Mouse (Mus musculus) adrenal gland, postnatal 14 days (tissue): ENCODE results near the gene Dcst2. TPM values are rescaled to one million over a fixed set of nuclear protein-coding genes. Genes with fewer than 3 reads are reported as not detected.

Source experiments
- DNase-seq: peaks from one replicate; pipeline ENCODE4 v3.0.0; 2021; ENCODE audit warnings: mixed read lengths
- long read RNA-seq, 2 experiments: library from polyadenylated mRNA; stranded (forward); transcript quantifications; one replicate each; pipeline ENCODE4 v2.0.0; 2021
- total RNA-seq: library from RNA; stranded (reverse); gene quantifications from 2 replicates; pipeline ENCODE4 v1.2.3, GENCODE M21; 2021

The Dcst2 gene
- total RNA-seq, result 0.68 and 0.70 TPM in 2 replicates
- long read RNA-seq, experiment 1, partial matches to known transcripts, result 0 of 1 reads
- long read RNA-seq, experiment 1, other reads (novel, unspliced or antisense), result 1 of 1 reads
- long read RNA-seq, experiment 2, partial matches to known transcripts, result 0 of 2 reads
- long read RNA-seq, experiment 2, other reads (novel, unspliced or antisense), result 2 of 2 reads

DNA sequence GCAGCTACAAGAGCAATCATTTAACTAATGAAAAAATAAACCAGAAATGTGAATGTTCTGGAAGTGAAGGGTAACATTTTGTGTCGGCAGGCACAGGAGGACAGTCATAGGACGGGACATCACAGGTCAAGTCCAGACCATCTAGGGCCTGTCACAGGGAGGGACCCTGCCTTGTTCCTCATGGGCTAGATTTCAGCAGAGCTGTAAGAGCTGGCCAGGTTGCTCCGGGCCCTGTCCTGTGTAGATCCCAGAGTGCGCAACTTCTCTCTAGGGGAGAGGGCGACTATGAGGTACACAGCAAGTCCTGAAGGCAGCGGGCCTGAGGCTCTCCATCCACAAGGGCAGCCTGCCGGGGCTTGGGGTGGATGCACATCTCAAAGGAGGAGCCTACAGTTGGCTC lies at the start of gene Dcst2:
Dcst2 (plus strand) TSS at position 301 of the 400 bp plus-strand sequence.
- DNase-seq, result no peak

DNA sequence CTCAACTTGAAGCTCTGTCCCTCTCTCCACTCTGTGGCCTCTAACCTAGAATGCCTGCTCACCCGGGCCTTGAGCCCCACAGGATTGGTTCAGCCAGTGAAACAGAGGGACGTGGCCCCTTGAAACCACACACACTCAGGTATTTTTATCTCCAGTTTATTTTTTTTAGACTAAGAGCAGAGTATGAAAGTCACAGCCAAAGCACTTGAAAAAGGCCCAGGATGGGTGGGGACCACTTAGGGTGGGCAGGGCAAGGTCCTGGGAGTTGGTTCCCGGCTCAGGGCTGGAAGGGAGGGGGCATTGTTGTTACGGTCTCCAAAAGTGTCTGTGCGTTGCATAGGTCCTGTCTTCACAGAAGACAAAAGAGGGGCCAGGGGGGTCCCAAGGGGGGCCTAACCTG lies 47.4 kb upstream of the Dcst2 start:
- DNase-seq, result no peak

DNA sequence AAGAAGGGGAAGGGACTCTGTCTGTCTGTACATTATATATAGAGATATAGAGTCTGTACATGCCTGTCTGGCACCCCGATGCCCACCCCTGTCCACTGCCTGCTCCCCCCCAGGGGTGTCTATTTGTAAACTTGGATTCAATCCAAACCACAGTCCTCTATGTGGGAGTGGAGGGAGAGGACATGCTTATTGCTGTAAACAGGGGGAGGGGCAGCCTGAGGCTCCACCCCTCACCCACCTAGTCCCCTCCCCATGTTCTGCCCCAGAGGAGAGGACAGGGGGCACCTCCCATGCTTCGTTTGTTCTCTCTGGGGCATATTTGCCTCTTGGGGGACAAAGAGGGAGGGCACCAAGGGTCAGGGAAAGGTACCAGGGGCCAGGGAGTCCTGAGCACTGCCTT lies 47.0 kb upstream of the Dcst2 start:
- no peak for DNase-seq

DNA sequence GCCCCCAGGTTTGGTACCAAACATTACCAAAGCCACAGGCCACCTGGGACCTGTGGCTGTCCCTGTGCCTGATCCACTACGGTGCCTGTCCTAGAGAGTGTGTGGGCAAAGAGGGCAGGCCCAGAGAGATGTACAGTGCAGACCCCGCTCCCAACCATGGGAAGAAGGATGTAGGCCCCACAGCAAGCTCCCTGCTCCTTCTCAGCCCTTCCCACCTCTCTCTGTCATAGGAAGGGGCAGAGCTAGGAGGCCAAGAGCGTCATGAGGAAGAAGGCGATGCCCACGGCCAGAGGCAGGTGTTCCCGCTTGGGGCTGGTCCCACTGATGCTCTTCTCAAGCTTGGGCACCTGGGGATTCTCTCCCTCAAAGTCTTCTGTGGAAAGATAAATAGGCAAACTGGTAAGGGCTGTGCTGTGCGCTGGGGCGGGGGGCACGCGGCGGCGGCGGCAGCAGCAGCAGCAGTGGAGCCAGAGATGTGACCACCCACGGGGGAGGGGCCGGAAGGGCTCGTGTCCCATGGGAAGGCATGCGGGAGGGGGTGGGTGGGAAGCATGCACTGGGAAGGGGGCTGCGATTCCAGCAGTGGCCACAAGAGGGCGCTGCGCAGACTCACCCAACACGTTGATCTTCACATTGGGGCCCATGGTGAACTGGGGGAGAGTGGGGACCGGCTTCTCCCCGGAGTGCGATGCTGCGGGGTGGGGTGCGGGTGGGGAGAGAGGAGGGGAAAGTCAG lies 46.4 kb upstream of the Dcst2 start:
- DNase-seq, result peak; percentile 88

DNA sequence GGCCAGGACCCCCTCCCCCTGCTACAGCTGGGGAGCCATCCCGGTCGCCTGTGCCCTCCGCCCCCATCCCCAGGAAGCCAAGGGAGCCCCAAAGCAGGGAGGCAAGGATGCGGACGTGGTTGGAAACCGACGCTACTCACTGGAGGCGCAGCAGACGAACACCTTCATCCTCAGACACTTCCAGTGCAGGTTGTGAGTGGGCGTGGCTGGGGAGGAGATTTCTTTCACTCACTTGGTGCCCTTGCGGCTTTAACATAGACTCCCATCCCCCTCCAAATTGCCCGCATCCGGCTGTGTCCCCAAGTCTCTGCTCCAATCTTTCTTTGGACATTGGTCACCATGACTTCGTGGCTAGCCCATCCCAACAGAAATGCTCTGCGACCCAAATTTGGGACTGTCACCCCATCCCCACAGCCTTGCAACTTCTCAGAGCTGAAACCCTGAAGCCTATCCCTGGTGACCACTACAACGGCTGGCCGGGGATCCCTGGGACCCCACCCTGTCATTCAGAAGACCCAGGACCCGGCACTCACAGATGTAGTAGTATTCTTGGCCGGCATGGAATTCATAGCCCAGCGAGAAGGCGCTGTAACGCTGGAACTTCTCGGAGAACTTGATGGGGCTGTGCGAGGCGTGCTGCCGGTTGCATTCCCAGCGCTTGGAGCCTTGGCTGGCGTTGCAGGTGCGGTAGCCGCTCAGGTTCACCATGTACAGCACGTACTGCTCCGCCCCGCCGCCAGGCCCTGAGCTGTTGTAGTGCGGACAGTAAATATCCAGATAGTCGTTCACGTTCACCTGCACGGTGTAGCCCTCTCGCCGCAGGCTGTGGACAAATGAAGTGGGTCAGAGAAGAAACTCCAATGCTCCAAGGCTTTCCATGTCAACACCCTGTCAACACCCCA lies 45.6 kb upstream of the Dcst2 start:
- no peak for DNase-seq

DNA sequence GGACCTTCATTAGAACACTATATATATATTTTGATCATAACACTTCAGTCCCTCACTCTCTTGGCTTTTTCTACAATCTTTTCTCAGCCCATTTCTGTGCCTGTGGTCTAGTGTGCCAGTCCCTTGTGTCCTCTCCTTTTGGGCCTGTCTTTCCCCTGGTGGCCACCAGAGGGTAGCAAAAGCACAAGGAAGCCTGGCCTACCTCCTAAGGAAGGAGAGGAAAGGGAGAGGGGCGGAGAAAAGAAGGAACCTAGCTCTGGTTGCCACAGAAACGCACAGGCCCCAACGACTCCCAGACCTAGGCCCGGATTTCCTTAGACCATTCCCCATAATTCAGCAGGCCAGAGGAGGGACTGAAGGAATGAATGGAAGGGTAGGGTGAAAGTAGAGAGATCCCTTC lies 44.9 kb upstream of the Dcst2 start:
- DNase-seq, result peak; percentile 88

DNA sequence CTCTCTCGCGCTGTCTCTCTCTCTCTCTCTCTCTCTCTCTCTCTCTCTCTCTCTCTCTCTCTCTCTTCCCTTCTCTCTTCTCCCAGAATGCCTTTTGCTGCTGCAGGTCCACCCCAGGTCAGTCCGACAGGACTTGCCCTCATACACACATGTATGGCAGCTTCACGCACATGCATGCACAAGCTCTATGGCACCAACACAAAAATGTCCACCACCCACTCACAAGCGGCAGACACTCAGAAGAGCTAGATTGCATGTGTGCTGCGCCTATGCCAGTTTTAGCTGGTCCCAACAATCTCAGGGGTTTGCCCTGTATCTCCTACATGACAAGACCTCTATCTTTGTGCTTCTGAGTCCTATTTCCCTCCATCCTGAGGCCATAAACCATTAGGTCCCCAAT lies 44.5 kb upstream of the Dcst2 start:
- no peak for DNase-seq

DNA sequence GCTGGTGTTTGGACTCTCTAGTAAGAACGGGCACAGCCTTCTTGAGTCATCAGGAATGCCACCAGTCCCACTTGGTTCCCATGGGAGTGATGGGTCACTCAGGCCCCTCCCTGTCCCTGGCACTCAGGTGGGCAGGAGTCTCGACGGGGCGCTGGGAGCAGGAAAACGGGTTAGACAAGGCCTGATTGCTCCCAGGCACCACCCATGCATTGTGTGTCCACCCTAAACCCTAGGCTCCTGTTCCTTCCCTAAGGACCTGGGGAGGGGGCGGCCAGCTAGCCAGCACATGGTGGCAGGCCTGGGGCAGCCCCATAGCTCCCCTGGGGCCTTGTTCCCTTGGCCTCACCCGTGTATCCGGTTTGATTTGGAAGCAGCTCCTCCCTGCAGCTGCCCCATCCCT lies 43.5 kb upstream of the Dcst2 start:
- no peak for DNase-seq

DNA sequence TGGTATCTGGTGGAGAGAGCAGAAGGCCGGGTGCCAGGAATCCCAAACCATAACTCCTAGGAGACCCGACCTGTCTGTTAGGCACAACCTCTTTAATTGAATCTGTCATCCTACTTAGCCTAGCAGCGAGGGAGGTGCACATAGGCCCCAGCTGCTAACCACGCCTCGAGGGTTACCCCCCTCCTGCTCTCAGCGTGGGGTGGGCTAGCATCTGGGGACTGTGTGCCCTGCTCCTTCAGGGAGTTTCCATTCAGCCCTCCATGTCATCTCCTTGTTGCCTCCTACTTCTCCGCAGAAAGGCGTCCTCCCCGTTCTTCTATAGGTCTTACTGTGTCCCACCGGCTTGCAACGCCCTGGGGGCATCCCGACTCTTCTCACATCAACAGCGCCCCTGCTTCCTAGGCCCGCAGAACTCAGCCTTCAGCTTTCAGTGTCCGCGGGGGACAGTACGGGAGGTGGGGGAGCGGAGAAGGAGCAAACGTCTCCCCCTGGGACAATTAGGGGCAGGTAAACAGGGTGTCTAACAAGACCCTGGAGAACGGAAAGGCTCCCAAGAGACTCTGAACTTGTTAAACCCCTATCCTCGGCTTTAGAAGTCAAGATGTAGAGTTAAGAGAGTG lies 42.7 kb upstream of the Dcst2 start:
- DNase-seq, result no peak

DNA sequence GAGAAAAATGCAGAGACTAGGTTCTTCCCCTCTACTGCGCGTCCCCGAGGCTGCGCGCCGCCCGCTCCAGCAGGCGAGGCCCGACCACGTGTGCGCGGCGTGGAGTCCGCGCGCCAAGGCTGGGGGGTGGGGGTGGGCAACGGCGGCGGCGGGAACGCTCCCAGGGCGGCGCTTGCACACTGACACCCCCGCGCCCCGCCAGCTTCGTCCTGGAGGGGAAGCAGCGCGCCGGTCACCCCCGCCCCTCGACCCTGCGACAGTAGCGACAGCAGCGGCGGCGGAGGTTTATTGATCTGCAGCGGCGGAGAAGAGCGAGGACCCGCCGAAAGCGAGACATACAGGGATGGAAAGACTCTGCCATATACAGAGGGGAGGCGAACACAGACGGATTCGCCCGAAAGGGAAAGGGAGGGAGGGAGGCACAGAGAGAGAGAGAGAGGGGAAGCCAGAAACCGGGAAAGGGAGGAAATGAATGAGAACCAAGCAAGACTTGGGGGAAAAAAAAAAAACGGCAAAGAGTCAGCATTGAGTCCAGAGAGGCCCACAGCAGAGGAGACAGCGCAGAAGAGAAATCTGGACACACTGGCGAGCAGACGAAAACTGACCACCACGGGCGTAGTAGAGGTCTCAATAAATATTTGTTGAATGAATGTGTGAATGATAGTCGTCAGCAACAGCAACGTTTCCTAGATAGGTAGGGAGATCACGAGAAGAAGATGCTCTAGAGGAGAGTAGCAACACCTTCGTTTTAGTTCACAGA lies 42.0 kb upstream of the Dcst2 start:
- DNase-seq, result no peak

DNA sequence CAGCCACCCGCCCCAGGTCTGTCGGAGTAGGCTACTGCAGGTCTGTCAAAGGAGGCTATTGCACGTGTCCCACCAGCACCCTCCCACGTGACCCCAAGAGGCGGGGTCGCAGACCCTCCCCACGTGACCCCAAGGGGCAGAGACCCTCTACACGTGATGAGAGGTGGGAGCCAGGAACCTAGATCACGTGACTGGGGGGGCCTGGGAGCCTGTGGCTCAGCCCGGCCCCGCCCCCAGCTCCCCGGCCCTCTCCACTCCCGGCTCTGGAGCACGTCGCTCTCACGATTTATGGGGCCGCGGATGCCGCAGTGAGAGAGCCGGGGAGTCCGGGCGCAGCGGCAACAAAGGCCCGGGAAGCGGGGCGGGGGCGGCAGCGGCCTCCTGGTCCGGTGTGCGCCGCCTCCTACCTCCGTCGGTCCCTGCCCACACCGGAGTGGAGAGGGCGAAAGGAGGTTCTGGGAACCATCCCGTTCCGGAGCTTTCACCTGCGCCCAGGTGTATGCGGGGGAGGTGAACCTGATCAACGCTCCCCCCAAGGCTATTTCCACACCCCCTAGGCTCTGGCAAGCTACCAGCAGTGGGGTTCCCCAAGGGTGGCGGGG lies 41.1 kb upstream of the Dcst2 start:
- peak; percentile 62 for DNase-seq

DNA sequence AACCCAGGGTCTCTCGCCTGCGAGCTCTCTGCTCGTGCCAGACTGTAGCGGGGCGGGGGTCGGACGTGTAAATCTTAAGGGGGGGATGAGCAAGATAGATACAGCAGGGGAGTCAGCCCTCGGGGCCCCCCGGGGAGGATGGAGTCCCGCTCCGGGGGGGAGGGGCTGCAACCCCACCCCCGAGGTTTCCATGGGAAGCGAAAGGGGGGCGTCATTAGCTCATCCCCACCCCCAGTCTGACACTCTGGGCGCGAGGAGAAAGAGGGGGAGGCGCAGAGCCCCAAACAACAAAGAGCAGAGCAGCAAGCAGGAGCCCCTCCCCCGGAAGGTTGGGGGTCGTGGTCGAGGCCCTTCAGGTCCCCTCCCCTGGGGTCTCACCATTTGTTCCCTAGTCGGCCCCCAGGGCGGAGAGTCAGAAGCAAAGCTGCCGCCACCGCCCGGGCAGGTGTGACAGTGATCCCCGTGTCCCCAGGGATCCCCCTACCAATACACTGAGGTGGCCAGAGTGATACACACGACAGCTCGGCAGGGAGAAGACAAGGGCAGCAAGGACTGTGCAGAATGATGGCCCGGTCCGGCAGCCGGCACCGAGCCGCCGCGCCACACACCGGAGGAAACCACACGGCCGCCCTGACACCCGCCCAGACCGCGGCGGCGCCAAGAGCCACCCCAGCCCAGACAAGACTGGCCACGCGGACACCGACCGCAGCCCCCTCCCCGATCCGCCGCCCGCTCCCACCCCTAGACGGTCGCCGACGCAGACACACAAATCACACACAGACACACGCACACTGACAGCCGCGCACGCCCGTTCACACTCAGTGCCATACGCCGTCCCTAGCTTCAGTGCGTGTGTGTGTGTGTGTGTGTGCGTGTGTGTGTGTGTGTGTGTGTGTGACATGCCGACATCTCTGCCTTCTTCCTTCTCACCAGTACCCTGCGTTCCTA lies 40.3 kb upstream of the Dcst2 start:
- peak; percentile 26 for DNase-seq

DNA sequence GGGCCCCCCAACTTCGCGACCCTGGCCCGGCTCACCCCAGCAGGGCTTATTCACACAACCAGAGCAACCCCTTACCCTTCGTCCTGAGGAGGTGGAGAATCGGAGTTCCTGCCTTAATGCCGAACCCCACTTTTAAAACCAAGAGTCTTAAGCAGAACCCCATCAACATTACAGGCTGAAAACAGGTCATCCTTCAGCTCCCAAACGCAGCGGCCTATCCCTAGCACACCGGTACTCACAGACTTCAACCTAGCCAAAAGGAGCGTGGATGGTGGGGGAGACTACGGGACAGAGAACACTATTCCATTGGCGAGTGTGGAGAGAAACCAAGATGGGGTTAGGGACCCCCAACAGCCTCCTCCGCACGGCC lies 39.7 kb upstream of the Dcst2 start:
- DNase-seq, result no peak

DNA sequence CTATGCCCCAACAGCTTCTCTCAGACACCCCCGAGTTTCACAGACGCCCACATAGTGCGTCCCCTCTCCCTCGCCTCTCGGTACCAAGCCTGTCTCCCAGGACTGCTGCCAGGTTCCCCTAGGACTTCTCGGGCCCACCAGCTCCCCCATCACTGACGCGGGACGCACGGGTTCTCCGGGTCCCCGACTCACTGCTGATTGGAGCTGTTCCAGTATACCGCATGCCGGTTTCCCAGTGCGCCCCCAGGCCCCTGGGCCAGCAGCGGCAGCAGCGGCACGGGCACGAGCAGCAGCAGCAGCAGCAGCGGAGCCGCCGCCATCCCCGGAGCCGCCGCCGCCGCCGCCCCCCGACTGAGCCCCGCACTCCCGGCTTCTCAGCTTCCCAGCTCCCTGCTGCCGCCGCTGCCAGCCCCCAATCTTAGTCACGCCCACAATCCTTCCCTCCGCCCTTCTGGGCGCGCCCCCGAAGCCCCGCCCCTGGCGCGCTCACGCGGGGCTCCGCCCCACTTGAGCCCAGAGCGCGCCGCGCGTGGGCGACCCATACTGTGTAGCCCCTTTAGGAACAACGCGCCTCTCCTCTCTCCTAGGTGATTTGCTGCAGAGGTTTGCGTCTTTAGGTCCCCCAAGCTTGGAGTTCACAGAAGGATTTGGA lies 39.1 kb upstream of the Dcst2 start, which contains the start of gene Efna3:
Efna3 (minus strand) TSS at position 452 of the 652 bp plus-strand sequence.
- peak; percentile 80 for DNase-seq

DNA sequence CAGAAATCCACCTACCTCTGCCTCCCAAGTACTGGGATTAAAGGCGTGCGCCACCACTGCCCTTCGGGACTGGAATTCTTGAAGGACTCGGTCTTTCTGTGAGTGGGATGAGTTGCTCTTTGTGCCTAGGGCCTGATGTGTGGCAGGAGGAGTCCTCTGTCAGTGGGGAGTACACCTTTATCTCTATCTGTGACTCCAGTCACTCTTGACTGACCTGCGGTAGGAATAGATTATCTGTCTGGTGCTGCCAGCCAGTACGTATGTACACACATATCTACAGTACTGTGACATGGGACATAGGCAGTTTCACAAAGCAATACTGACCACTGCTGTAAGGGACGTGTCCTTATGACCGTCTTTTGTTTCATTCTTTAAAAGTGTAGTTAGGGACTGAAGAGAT lies 35.9 kb upstream of the Dcst2 start:
- no peak for DNase-seq

DNA sequence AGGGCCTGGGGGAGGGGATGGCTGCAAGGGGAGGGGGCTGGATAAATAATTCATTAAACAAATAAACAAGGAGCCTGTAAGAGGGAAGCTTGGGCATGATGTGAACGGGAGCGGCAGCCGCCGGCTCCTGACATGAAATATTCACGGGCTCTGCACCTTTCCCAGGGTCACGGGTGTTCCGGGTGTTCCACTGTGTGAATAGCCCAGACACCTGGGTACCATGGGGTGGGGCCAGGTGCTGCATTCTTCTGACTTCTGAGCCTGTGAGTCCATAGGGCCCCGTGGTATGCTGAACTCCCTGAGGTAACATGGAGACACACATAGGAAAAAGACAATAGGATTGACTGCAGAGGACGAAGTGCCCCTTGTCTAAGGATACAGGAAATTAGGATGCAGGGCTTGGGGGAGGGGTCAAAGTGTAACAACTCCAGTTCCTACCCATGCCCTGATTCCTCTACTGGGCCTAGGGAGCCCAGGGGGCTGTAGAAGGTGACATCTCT lies 34.4 kb upstream of the Dcst2 start:
- DNase-seq, result no peak

DNA sequence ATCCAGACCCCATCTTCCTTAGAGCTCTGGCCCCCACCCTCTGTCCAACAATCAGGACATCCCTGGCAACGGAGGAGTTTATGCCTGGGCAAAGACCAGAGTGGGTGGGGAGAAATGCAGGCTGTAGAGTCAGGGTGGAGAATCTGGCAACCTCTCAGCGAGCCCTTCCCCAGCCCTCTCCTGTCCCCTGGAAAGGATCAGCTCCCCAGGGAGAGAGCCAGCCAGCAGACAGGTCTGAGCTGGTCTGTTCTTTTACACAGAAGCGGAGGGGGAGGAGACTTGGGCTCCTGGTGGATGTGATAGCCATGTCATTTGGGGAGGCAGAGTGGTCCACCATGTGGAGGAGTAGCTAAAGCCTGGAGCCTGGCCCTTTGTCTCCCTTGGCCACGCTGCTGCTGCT lies 33.2 kb upstream of the Dcst2 start:
- DNase-seq, result no peak

DNA sequence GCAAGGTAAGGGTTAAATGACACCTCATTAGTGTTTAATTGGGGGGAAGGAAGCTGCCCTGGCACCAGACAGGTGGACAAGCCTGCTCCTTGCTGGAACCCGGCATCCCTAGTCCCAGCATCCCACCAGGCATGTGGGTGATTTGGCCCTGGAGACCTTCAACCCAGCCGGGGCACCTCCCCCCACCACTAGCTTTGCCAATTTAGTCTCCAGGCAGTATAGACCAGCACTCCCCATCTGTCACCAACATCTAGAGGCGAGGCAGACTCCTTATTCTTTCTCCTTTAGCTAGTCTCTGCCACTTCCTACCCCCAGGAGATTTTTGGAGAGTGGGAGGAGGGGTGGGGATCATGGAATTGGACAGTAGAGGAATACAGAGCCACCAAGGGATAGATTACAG lies 31.4 kb upstream of the Dcst2 start:
- DNase-seq, result no peak

DNA sequence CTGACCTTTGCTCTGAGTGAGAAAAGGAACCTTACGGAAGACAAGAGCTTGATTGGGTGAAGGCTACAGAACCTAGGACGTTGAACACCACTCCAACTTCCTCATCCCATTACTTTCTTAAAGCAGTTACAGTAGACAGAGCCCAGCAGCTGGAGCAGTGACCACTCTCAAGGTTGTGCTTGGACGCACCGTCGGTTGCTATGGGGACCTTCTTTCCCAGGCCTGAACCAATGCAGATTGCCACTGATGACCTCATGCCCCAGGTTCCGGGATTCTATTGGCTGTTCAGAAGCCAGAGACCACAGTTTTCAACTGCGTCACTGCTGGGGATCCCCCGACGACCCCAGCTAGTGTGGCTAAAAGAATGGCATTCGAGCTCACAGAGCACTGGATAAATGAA lies 30.8 kb upstream of the Dcst2 start:
- DNase-seq, result peak; percentile 84

DNA sequence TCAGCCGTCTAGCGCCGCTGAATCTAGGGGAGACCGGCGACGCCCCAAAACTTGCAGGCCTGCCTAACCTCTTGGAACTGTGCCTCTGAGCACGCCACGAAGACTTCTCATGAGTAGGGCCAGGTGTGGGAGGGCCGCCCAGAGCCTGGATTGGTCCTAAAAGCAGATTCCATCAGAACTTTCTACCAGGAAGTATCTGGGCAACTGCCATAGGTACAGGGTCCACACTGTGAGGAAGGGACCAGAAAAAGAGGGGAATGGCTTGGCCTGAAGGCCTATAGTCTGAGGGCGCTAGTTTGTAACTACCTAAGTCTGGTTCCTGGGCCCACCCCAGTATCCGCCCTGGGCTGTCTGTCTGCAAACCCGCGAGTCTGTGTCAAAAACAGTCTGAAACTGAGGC lies 30.2 kb upstream of the Dcst2 start:
- DNase-seq, result no peak
